Comparison of ENCODE assay signal across 7 mouse cellular contexts in genomic region chr8:71462191-71462590, GRCm38 (mm10). TPM values are rescaled to one million over a fixed set of nuclear protein-coding genes. Genes with fewer than 3 reads are reported as not detected.
DNase-seq lines count a peak whose midpoint lies in the region; ATAC-seq and TF ChIP-seq lines count a peak whose summit lies in the region.

No protein-coding gene starts in this region.

- ATAC-seq in kidney, postnatal 0 days (replicated peaks; ENCODE audit: low FRiP score, low read depth): no peak
- no peak for ATAC-seq in hindbrain, embryonic 16.5 days
- no peak for ATAC-seq in midbrain, postnatal 0 days (ENCODE audit: low FRiP score)

- no peak for TF ChIP-seq CTCF in kidney, postnatal 0 days (IDR thresholded peaks at IDR 0.05; ENCODE audit: low read depth)
- no peak for TF ChIP-seq CTCF in midbrain, postnatal 0 days (IDR thresholded peaks at IDR 0.05)
- no peak for TF ChIP-seq CTCF in lung, adult 2 months (IDR thresholded peaks at IDR 0.05; ENCODE audit: insufficient read depth, low read length)

- H3K27me3 ChIP-seq in kidney, postnatal 0 days (ENCODE audit: insufficient read depth, low read length): no peaks in the 10 kb centered on the region
- peaks cover 15% of the 10 kb centered on the region for H3K27me3 ChIP-seq in forebrain, embryonic 10.5 days (ENCODE audit: poor library complexity, severe bottlenecking)
- no peaks in the 10 kb centered on the region for H3K27me3 ChIP-seq in hindbrain, embryonic 16.5 days (replicated peaks; ENCODE audit: control insufficient read depth, insufficient read depth, low read length)
- H3K27me3 ChIP-seq in midbrain, postnatal 0 days (ENCODE audit: insufficient read depth, low read length): no peaks in the 10 kb centered on the region

- peaks cover 10% of the 10 kb centered on the region; the same call in 1 of the 2 replicates for H3K36me3 ChIP-seq in kidney, postnatal 0 days (ENCODE audit: insufficient read depth, low read length)
- peaks cover 58% of the 10 kb centered on the region for H3K36me3 ChIP-seq in forebrain, embryonic 10.5 days (replicated peaks)
- peaks cover 27% of the 10 kb centered on the region for H3K36me3 ChIP-seq in hindbrain, embryonic 16.5 days (ENCODE audit: control insufficient read depth, insufficient read depth, low read length)
- H3K36me3 ChIP-seq in midbrain, postnatal 0 days (ENCODE audit: insufficient read depth, low read length): peaks cover 30% of the 10 kb centered on the region

- H3K4me1 ChIP-seq in kidney, postnatal 0 days (replicated peaks; ENCODE audit: insufficient read depth, low read length): 0 out of 2 replicates have a peak, but pooled peaks cover 20% of the 10 kb centered on the region
- H3K4me1 ChIP-seq in forebrain, embryonic 10.5 days: peaks cover 47% of the 10 kb centered on the region
- H3K4me1 ChIP-seq in hindbrain, embryonic 16.5 days (ENCODE audit: control insufficient read depth, insufficient read depth, low read depth, low read length): peaks cover 33% of the 10 kb centered on the region
- peaks cover 5% of the 10 kb centered on the region; the same call in 1 of the 2 replicates for H3K4me1 ChIP-seq in midbrain, postnatal 0 days (ENCODE audit: insufficient read depth, low read length)
- peaks cover 6% of the 10 kb centered on the region for H3K4me1 ChIP-seq in lung, adult 2 months (ENCODE audit: control insufficient read depth, insufficient read depth, low read length)

- no peak overlapping the region for H3K27ac ChIP-seq in kidney, postnatal 0 days
- no peak overlapping the region for H3K27ac ChIP-seq in forebrain, embryonic 10.5 days
- H3K27ac ChIP-seq in hindbrain, embryonic 16.5 days (ENCODE audit: low read depth, low read length): no peak overlapping the region
- no peak overlapping the region for H3K27ac ChIP-seq in midbrain, postnatal 0 days (ENCODE audit: low read depth, low read length)

- WGBS in kidney, postnatal 0 days: 73% methylated on average over 4 of the region's 4 CpGs
- WGBS in forebrain, embryonic 10.5 days: 76% methylated on average over 4 of the region's 4 CpGs
- WGBS in hindbrain, embryonic 16.5 days: 69% methylated on average over 4 of the region's 4 CpGs
- 71% methylated on average over 4 of the region's 4 CpGs for WGBS in midbrain, postnatal 0 days
- 71% methylated on average over 4 of the region's 4 CpGs for WGBS in lung, adult 2 months

- peak overlapping the region; percentile 98 for H3K4me2 ChIP-seq in kidney, postnatal 0 days (ENCODE audit: low read length)
- H3K4me2 ChIP-seq in hindbrain, embryonic 16.5 days (ENCODE audit: low read length): peak overlapping the region; percentile 89
- peak overlapping the region; percentile 86 for H3K4me2 ChIP-seq in midbrain, postnatal 0 days (ENCODE audit: low read depth, low read length, poor library complexity, severe bottlenecking)

- no peak for TF ChIP-seq POLR2A in lung, adult 2 months (IDR thresholded peaks at IDR 0.05; ENCODE audit: borderline replicate concordance, extremely low read depth, low read depth, low read length)

- H3K4me3 ChIP-seq in kidney, postnatal 0 days (replicated peaks; ENCODE audit: low read depth, low read length): no peak overlapping the region
- peak overlapping the region; percentile 67 for H3K4me3 ChIP-seq in forebrain, embryonic 10.5 days
- peak overlapping the region; percentile 81 for H3K4me3 ChIP-seq in hindbrain, embryonic 16.5 days (ENCODE audit: low read length)
- H3K4me3 ChIP-seq in midbrain, postnatal 0 days (ENCODE audit: low read depth, low read length): peak overlapping the region; percentile 94
- no peak overlapping the region for H3K4me3 ChIP-seq in lung, adult 2 months (replicated peaks; ENCODE audit: extremely low read depth, low read depth, low read length)

- H3K9ac ChIP-seq in kidney, postnatal 0 days (ENCODE audit: low read depth, low read length): no peak overlapping the region
- peak overlapping the region; percentile 88 for H3K9ac ChIP-seq in hindbrain, embryonic 16.5 days (ENCODE audit: low read depth, low read length)
- peak overlapping the region; percentile 93 for H3K9ac ChIP-seq in midbrain, postnatal 0 days (replicated peaks; ENCODE audit: low read length, poor library complexity, severe bottlenecking)

- no peaks in the 10 kb centered on the region for H3K9me3 ChIP-seq in kidney, postnatal 0 days (replicated peaks; ENCODE audit: low read length)
- no peaks in the 10 kb centered on the region for H3K9me3 ChIP-seq in forebrain, embryonic 10.5 days
- H3K9me3 ChIP-seq in hindbrain, embryonic 16.5 days (ENCODE audit: control insufficient read depth, low read length): no peaks in the 10 kb centered on the region
- H3K9me3 ChIP-seq in midbrain, postnatal 0 days (ENCODE audit: low read length): no peaks in the 10 kb centered on the region

- DNase-seq in kidney, postnatal 0 days (ENCODE audit: low spot score): no peak
- no peak for DNase-seq in kidney, postnatal 36 days
- no peak for DNase-seq in forebrain, embryonic 10.5 days (ENCODE audit: extremely low spot score, low spot score)
- no peak for DNase-seq in midbrain, postnatal 0 days (ENCODE audit: low spot score)
- no peak for DNase-seq in cerebellum, postnatal 4 days (ENCODE audit: low spot score in 2 of 2)
- DNase-seq in lung, adult 2 months: no peak

RNA-seq across cellular contexts. Expression of gene Abhd8, which starts 1.3 kb away (rescaled TPM):
- polyA plus RNA-seq in kidney, postnatal 0 days (2015; fragmentation: Nextera tagmentation; extraction: Ambion mirVana): 35.0 and 38.3 TPM in 2 replicates
- 67.6 and 68.2 TPM in 2 replicates for polyA plus RNA-seq in forebrain, embryonic 10.5 days (2016; fragmentation: Nextera tagmentation; extraction: Ambion mirVana)
- 172 and 182 TPM in 2 replicates for polyA plus RNA-seq in hindbrain, embryonic 16.5 days (2015; fragmentation: Nextera tagmentation; extraction: Ambion mirVana)
- 289 and 323 TPM in 2 replicates for total RNA-seq in midbrain, postnatal 0 days (2014; rRNA removed)
- polyA plus RNA-seq in midbrain, postnatal 0 days (2015; fragmentation: Nextera tagmentation; extraction: Ambion mirVana): 205 and 213 TPM in 2 replicates
- 38.1 and 43.3 TPM in 2 replicates for polyA plus RNA-seq in lung, adult 2 months (2012; rRNA removed)

RNA-seq across cellular contexts. Expression of gene Mrpl34, which starts 2.6 kb away (rescaled TPM):
- 242 and 245 TPM in 2 replicates for polyA plus RNA-seq in kidney, postnatal 0 days (2015; fragmentation: Nextera tagmentation; extraction: Ambion mirVana)
- polyA plus RNA-seq in forebrain, embryonic 10.5 days (2016; fragmentation: Nextera tagmentation; extraction: Ambion mirVana): 218 and 226 TPM in 2 replicates
- 168 and 172 TPM in 2 replicates for polyA plus RNA-seq in hindbrain, embryonic 16.5 days (2015; fragmentation: Nextera tagmentation; extraction: Ambion mirVana)
- 105 and 119 TPM in 2 replicates for total RNA-seq in midbrain, postnatal 0 days (2014; rRNA removed)
- polyA plus RNA-seq in midbrain, postnatal 0 days (2015; fragmentation: Nextera tagmentation; extraction: Ambion mirVana): 163 and 165 TPM in 2 replicates
- 59.4 and 72.5 TPM in 2 replicates for polyA plus RNA-seq in lung, adult 2 months (2012; rRNA removed)

RNA-seq across cellular contexts. Expression of gene Dda1, which starts 6.8 kb away (rescaled TPM):
- 88.0 and 93.7 TPM in 2 replicates for polyA plus RNA-seq in kidney, postnatal 0 days (2015; fragmentation: Nextera tagmentation; extraction: Ambion mirVana)
- 116 and 122 TPM in 2 replicates for polyA plus RNA-seq in forebrain, embryonic 10.5 days (2016; fragmentation: Nextera tagmentation; extraction: Ambion mirVana)
- 240 and 247 TPM in 2 replicates for polyA plus RNA-seq in hindbrain, embryonic 16.5 days (2015; fragmentation: Nextera tagmentation; extraction: Ambion mirVana)
- 187 and 211 TPM in 2 replicates for total RNA-seq in midbrain, postnatal 0 days (2014; rRNA removed)
- 267 and 269 TPM in 2 replicates for polyA plus RNA-seq in midbrain, postnatal 0 days (2015; fragmentation: Nextera tagmentation; extraction: Ambion mirVana)
- polyA plus RNA-seq in lung, adult 2 months (2012; rRNA removed): 84.4 and 85.9 TPM in 2 replicates

RNA-seq across cellular contexts. Expression of gene Ano8, which starts 23.6 kb away (rescaled TPM):
- 0.84 and 1.4 TPM in 2 replicates for polyA plus RNA-seq in kidney, postnatal 0 days (2015; fragmentation: Nextera tagmentation; extraction: Ambion mirVana)
- polyA plus RNA-seq in forebrain, embryonic 10.5 days (2016; fragmentation: Nextera tagmentation; extraction: Ambion mirVana): 1.8 TPM in 2 replicates
- 2.3 and 4.5 TPM in 2 replicates for polyA plus RNA-seq in hindbrain, embryonic 16.5 days (2015; fragmentation: Nextera tagmentation; extraction: Ambion mirVana)
- 81.6 and 82.2 TPM in 2 replicates for total RNA-seq in midbrain, postnatal 0 days (2014; rRNA removed)
- polyA plus RNA-seq in midbrain, postnatal 0 days (2015; fragmentation: Nextera tagmentation; extraction: Ambion mirVana): 5.4 and 5.6 TPM in 2 replicates
- polyA plus RNA-seq in lung, adult 2 months (2012; rRNA removed): 25.5 and 30.6 TPM in 2 replicates

RNA-seq across cellular contexts. Expression of gene Gtpbp3, which starts 25.7 kb away (rescaled TPM):
- polyA plus RNA-seq in kidney, postnatal 0 days (2015; fragmentation: Nextera tagmentation; extraction: Ambion mirVana): 14.5 and 14.6 TPM in 2 replicates
- 21.3 and 22.3 TPM in 2 replicates for polyA plus RNA-seq in forebrain, embryonic 10.5 days (2016; fragmentation: Nextera tagmentation; extraction: Ambion mirVana)
- polyA plus RNA-seq in hindbrain, embryonic 16.5 days (2015; fragmentation: Nextera tagmentation; extraction: Ambion mirVana): 14.0 and 14.6 TPM in 2 replicates
- 28.0 and 31.5 TPM in 2 replicates for total RNA-seq in midbrain, postnatal 0 days (2014; rRNA removed)
- polyA plus RNA-seq in midbrain, postnatal 0 days (2015; fragmentation: Nextera tagmentation; extraction: Ambion mirVana): 11.4 and 11.5 TPM in 2 replicates
- polyA plus RNA-seq in lung, adult 2 months (2012; rRNA removed): 26.0 and 30.4 TPM in 2 replicates

Comparison
In these comparisons a context has a peak if more than half of its experiments do, and no peak if none do; other contexts are left out.
1. H3K4me3 ChIP-seq: peak in forebrain, embryonic 10.5 days (single experiment), hindbrain, embryonic 16.5 days (single experiment) and midbrain, postnatal 0 days (single experiment); none in kidney, postnatal 0 days (single experiment) and lung, adult 2 months (single experiment).
2. Peak in every context shown above with its lines, with median percentiles within 50 percentile points of each other: H3K4me2 ChIP-seq.